Mouse (Mus musculus): ENCODE data around the gene Zfand2b. TPM values are rescaled to one million over a fixed set of nuclear protein-coding genes. Genes with fewer than 3 reads are reported as not detected.

Gene Zfand2b
- total RNA-seq, 1 experiment from 2014 or later, result 26.3 TPM

GRCm38 (mm10) chr1:75159540-75160255 is 8.7 kb upstream of the Zfand2b start:
- DNase-seq, result no peak

DNA sequence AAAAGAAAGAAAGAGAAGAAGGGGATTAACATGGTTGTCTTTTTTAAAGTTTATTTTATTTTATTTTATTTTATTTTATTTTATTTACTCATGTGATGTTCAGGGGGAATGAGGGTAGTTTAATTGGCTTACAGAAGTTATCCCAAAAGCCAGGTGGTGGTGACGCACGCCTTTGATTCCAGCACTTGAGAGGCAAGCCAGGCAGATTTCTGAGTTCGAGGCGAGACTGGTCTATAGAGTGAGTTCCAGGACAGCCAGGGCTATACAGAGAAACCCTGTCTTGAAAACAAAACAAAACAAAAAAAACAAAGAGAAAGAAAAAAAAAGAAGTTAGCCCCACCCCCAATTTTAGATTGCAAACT is 8.2 kb upstream of the Zfand2b start:
- no peak for DNase-seq

- no peak for DNase-seq
Measured at GRCm38 (mm10) chr1:75168093-75168471, 364 bp upstream of the Zfand2b start.

- peak; percentile 57 for DNase-seq
Measured at GRCm38 (mm10) chr1:75179334-75180104, 11.1 kb downstream of the Zfand2b start.

DNA sequence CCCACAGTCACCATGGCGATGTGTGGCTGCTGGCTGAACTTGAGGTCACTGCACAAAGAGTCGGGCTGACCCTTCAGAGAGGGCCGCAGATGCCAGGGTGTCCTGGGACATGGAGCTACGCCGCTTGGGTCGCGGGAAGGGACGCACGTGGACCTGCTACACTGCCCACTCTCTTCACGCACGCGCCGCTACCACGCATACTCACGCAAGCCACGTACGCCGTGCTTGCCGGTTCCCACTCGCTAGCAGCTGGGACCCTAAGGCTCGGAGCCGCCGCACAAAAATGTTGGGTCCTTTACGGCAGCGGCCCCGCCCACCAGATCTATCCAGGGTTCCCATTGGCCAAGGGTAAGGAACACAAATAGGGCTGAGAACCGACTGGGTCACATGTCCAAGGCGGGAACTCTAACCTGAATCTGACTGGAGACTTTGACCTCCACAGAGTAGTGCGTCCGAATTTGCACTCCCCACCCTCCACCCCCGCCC is 11.7 kb downstream of the Zfand2b start, which contains the start of gene Abcb6:
Gene Abcb6 (minus strand): TSS at position 288 of the 486 bp plus-strand sequence.
- peak; percentile 93 for DNase-seq

- no peak for DNase-seq
Measured at GRCm38 (mm10) chr1:75180741-75181140, 12.3 kb downstream of the Zfand2b start.

- no peak for DNase-seq
Measured at GRCm38 (mm10) chr1:75181377-75181870, 13.0 kb downstream of the Zfand2b start.

- no peak for DNase-seq
Measured at GRCm38 (mm10) chr1:75182160-75182559, 13.7 kb downstream of the Zfand2b start.

DNA sequence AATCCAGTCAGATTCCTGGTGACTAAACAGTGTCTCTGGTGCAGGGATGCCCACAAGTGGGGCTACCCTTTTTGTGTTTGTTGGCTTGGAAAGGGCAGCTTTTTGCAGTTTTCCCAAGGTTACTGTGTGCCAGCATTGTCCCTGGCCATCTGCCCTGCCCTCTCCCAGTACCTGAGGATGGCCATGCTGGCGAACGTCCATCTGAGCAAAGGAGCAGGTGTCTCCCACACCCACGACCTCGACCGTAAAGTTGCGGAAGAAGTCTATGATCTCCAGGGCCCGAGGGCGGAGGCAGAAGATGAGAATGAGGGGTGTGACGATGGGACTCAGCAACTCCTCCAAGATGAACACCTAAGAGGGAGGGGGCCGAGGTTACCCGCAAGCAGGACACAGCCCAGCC is 17.0 kb downstream of the Zfand2b start:
- DNase-seq, result no peak

GRCm38 (mm10) chr1:75187126-75187525 is 18.7 kb downstream of the Zfand2b start:
- DNase-seq, result no peak

DNA sequence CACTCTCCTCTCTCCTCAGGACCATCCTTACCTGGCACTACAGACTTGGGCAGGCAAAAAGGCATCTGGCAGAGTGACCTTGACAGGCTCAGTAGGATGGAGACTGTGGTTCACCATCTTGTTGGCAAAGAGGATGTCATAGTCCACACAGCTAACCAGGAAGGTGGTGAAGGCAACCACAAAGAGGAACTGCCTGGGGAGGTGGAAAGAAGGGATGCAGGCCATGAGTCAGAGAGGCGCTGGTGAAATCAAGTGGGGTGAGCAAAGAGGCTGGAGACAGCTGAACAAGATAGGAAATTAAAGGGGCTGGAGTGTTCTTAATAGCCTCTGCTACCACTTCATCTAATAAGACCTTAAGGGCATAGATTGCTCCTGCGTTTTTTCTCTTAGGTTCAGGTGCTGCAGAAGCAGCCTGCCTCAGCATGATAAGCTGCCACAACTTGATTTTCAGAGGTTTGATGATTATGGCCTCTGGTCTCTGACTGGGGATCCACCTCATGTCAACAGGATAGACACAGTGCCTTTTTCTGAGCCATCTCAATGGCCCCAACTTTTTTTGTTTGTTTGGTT is 19.6 kb downstream of the Zfand2b start:
- no peak for DNase-seq

DNA sequence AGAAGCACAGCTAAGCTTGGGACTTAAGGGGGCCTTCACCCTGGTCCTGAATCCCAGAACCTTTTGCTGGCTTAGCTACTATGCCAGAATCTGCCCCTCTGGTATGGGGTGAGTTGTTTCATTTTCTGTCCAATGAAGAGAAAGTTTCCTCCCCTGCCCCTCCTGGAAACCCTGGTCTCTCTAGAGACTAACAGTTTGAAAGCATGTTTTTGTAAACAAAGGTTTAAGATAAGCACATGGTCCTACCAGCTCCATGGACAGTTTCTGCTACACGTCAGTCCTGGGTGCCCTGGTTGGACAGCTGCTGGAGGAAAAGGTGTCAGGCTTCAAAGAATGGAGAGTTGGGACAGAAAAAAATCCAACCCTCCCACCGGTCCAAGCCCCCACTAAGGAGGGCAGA is 22.1 kb downstream of the Zfand2b start:
- no peak for DNase-seq

DNA sequence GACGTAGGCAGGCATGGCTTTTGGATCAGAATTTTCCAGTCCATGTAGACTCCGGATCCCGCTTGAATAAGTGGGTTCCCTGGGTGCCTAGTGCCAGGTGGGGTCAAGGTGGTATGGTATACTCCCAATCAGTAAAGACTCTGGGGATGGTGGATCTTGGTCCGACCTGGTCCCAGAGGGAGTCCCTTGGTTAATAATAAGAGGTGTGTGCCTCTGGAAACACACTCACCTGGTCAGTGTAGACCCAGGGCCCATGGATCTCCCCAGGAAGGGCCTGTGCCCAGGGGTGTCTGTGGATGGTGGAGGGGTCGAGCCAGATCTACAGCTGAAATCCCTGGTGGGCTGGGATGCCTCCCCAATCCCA is 22.8 kb downstream of the Zfand2b start:
- DNase-seq, result no peak

- DNase-seq, result peak; percentile 97
Measured at GRCm38 (mm10) chr1:75191622-75192402, 23.4 kb downstream of the Zfand2b start, which contains the start of the genes Ankzf1 and Atg9a. TSS of gene Ankzf1 (plus strand) at chr1:75192151. TSS of gene Atg9a (minus strand) at chr1:75192196.

GRCm38 (mm10) chr1:75192452-75192851 is 24.0 kb downstream of the Zfand2b start:
- peak; percentile 69 for DNase-seq

- no peak for DNase-seq
Measured at GRCm38 (mm10) chr1:75201236-75201635, 32.8 kb downstream of the Zfand2b start.

- DNase-seq, result peak; percentile 72
Measured at GRCm38 (mm10) chr1:75208967-75209678, 40.7 kb downstream of the Zfand2b start.

GRCm38 (mm10) chr1:75210136-75211087 is 42.0 kb downstream of the Zfand2b start, which contains the start of the genes Glb1l and Stk16:
TSS of gene Glb1l (minus strand) at chr1:75210813.
TSS of gene Stk16 (plus strand) at chr1:75210838.
- DNase-seq, result peak; percentile 98

DNA sequence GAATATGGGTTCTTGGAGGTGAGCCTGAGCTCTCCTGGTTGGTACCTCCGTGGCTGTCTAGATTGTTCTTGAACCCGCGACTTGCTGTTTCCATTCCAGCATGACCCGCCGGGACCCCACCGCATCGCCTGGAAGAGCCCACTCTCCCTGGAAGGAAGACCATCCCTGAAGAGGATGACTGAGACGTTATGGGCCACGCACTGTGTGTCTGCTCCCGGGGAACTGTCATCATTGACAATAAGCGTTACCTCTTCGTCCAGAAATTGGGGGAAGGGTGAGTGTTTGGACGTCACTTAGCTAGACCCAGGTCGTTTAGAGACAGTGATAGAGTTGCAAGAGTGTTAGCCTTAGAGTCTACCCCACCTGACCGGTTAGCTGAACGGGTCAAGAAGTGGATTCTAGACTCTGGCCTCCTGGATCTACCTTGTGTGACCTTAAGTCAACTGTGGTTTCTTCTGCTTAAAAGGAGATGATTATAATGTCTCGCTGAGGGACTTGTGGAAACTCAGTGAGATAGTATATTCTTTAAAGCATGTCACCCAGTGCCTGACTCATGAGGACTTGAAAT is 42.8 kb downstream of the Zfand2b start:
- DNase-seq, result no peak

DNA sequence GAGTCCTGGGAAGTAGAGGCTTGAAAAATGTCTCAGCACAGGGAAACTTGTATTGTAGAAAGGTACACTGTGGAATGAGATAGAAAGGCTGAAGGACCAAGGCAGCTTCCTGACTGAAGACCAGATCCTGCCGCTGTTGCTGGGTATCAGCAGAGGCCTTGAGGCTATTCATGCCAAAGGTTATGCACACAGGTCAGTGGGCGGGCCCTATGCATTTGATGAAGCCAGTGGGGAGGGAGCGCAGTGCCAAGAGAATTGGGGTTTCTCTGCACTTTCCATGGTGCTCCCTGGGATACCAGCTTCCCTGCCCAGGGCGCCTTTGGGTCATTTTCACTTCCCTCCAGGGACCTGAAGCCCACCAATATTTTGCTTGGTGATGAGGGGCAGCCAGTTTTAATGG is 44.1 kb downstream of the Zfand2b start:
- DNase-seq, result no peak
